Mouse (Mus musculus) CH12.LX (cell line): ENCODE measurements around the gene Vps36. TPM values are rescaled to one million over a fixed set of nuclear protein-coding genes. Genes with fewer than 3 reads are reported as not detected.

ENCODE experiments used
- DNase-seq: peaks from one replicate; pipeline ENCODE4 v3.0.0-alpha.2; 2013; ENCODE audit errors: extremely low read depth
- H3K27ac ChIP-seq: 2 replicates; pipeline ENCODE4 v1.5.1; 2012; ENCODE audit warnings: low read depth, mild to moderate bottlenecking, control low read depth, moderate library complexity; ENCODE audit not compliant: insufficient read depth
- H3K27me3 ChIP-seq: replicated peaks from 2 replicates; pipeline ENCODE3; 2012; ENCODE audit warnings: inconsistent platforms
- H3K36me3 ChIP-seq, 2 experiments: replicated peaks in 1 of 2; 2 replicates each; pipeline versions ENCODE3 to v1.6.1; 2012; ENCODE audit warnings: inconsistent platforms in 1 of 2, low read length in 1 of 2, mild to moderate bottlenecking in 1 of 2, mixed read lengths in 1 of 2, moderate library complexity in 1 of 2; ENCODE audit not compliant: control insufficient read depth in 1 of 2, insufficient read depth in 1 of 2
- H3K4me1 ChIP-seq, 2 experiments: 2 replicates each; pipeline ENCODE4 v1.6.1; 2012; ENCODE audit warnings: inconsistent platforms in 1 of 2, moderate library complexity in 1 of 2; ENCODE audit not compliant: insufficient read depth in 2 of 2, control insufficient read depth in 1 of 2
- H3K4me2 ChIP-seq: 2 replicates; pipeline ENCODE4 v1.6.1; 2012; ENCODE audit warnings: low read depth, mild to moderate bottlenecking, control low read depth; ENCODE audit not compliant: poor library complexity, insufficient read depth, severe bottlenecking
- H3K4me3 ChIP-seq, 3 experiments: fragments of 150-350 bp in 1 of 3; sonication (generic) in 1 of 3; replicated peaks in 1 of 3; 2 replicates each; pipeline versions ENCODE3 to v1.5.1; 2011 to 2012; ENCODE audit warnings: low read depth in 2 of 3, low read length in 2 of 3, mild to moderate bottlenecking in 2 of 3, moderate library complexity in 2 of 3, control low read depth in 1 of 3, improper control_type of control experiment in 1 of 3, inconsistent platforms in 1 of 3, mixed read lengths in 1 of 3; ENCODE audit not compliant: poor library complexity in 1 of 3
- H3K79me2 ChIP-seq: replicated peaks from 2 replicates; pipeline ENCODE4 v1.6.1; 2012; ENCODE audit warnings: mild to moderate bottlenecking, moderate library complexity; ENCODE audit not compliant: control insufficient read depth, poor library complexity, insufficient read depth, severe bottlenecking; ENCODE audit errors: extremely low read depth
- H3K9ac ChIP-seq: 2 replicates; pipeline ENCODE4 v1.6.1; 2012; ENCODE audit warnings: low read depth, mild to moderate bottlenecking, control low read depth, moderate library complexity; ENCODE audit not compliant: insufficient read depth
- H3K9me3 ChIP-seq: replicated peaks from 2 replicates; pipeline ENCODE3; 2012; ENCODE audit warnings: low read length, inconsistent platforms, mixed read lengths
- CHD2 ChIP-seq: IDR thresholded peaks from 2 replicates; pipeline ENCODE4 v1.6.1; 2011; ENCODE audit warnings: low read length, improper control_type of control experiment
- CTCF ChIP-seq, 2 experiments: IDR thresholded peaks in 1 of 2; conservative IDR thresholded peaks in 1 of 2; 2 replicates each; pipeline ENCODE4 v1.5.1; 2011 to 2012; ENCODE audit warnings: low read depth in 2 of 2, low read length in 2 of 2, improper control_type of control experiment in 1 of 2, inconsistent platforms in 1 of 2, mild to moderate bottlenecking in 1 of 2, moderate library complexity in 1 of 2
- E2F4 ChIP-seq: IDR thresholded peaks from 2 replicates; pipeline ENCODE4 v1.6.1; 2011; ENCODE audit warnings: low read depth, low read length, improper control_type of control experiment; ENCODE audit not compliant: insufficient replicate concordance
- EP300 ChIP-seq: IDR thresholded peaks from 2 replicates; pipeline ENCODE4 v1.6.1; 2011; ENCODE audit warnings: low read length, improper control_type of control experiment
- ETS1 ChIP-seq: conservative IDR thresholded peaks from 2 replicates; pipeline ENCODE4 v1.6.1; 2012; ENCODE audit warnings: low read depth, mild to moderate bottlenecking, inconsistent platforms, low read length, improper control_type of control experiment, moderate library complexity
- GABPA ChIP-seq: IDR thresholded peaks from 2 replicates; pipeline ENCODE4 v1.6.1; 2012; ENCODE audit warnings: low read depth, low read length, improper control_type of control experiment, inconsistent platforms; ENCODE audit not compliant: insufficient replicate concordance
- HCFC1 ChIP-seq: IDR thresholded peaks from 2 replicates; pipeline ENCODE4 v1.6.1; 2012; ENCODE audit warnings: low read depth, mild to moderate bottlenecking, inconsistent platforms, low read length, improper control_type of control experiment
- JUN ChIP-seq: IDR thresholded peaks from 2 replicates; pipeline ENCODE4 v1.6.1; 2011; ENCODE audit warnings: low read depth, mild to moderate bottlenecking, low read length, improper control_type of control experiment, moderate library complexity; ENCODE audit not compliant: insufficient read depth
- JUND ChIP-seq: conservative IDR thresholded peaks from 2 replicates; pipeline ENCODE4 v1.6.1; 2011; ENCODE audit warnings: low read depth, low read length, improper control_type of control experiment
- KAT2A ChIP-seq: IDR thresholded peaks from 2 replicates; pipeline ENCODE4 v1.6.1; 2012; ENCODE audit warnings: low read length, improper control_type of control experiment, inconsistent platforms; ENCODE audit not compliant: insufficient replicate concordance
- MAX ChIP-seq: IDR thresholded peaks from 2 replicates; pipeline ENCODE4 v1.6.1; 2011; ENCODE audit warnings: low read length, improper control_type of control experiment
- MAZ ChIP-seq: IDR thresholded peaks from 2 replicates; pipeline ENCODE4 v1.6.1; 2012; ENCODE audit warnings: low read depth, mild to moderate bottlenecking, inconsistent platforms, low read length, improper control_type of control experiment, moderate library complexity
- NRF1 ChIP-seq: IDR thresholded peaks from 2 replicates; pipeline ENCODE4 v1.6.1; 2014; ENCODE audit warnings: low read depth, mild to moderate bottlenecking, inconsistent platforms, low read length, improper control_type of control experiment, moderate library complexity
- PAX5 ChIP-seq: IDR thresholded peaks from 2 replicates; pipeline ENCODE4 v1.6.1; 2012; ENCODE audit warnings: low read length, inconsistent platforms, mixed read lengths
- POLR2AphosphoS2 ChIP-seq: IDR thresholded peaks from 2 replicates; pipeline ENCODE4 v1.6.1; 2011; ENCODE audit warnings: low read depth, low read length, improper control_type of control experiment
- SIN3A ChIP-seq: IDR thresholded peaks from 2 replicates; pipeline ENCODE4 v1.6.1; 2012; ENCODE audit warnings: low read length, improper control_type of control experiment, inconsistent platforms
- SMC3 ChIP-seq: IDR thresholded peaks from 2 replicates; pipeline ENCODE4 v1.6.1; 2011; ENCODE audit warnings: low read depth, low read length, improper control_type of control experiment
- UBTF ChIP-seq: IDR thresholded peaks from 2 replicates; pipeline ENCODE4 v1.6.1; 2012; ENCODE audit warnings: low read depth, mild to moderate bottlenecking, inconsistent platforms, low read length, improper control_type of control experiment, moderate library complexity
- ZC3H11A ChIP-seq: IDR thresholded peaks from 2 replicates; pipeline ENCODE4 v1.6.1; 2012; ENCODE audit warnings: low read depth, mild to moderate bottlenecking, inconsistent platforms, low read length, improper control_type of control experiment
- ZMIZ1 ChIP-seq: IDR thresholded peaks from 2 replicates; pipeline ENCODE4 v1.6.1; 2012; ENCODE audit warnings: low read depth, mild to moderate bottlenecking, inconsistent platforms, low read length, improper control_type of control experiment
- ZNF384 ChIP-seq: IDR thresholded peaks from 2 replicates; pipeline ENCODE4 v1.6.1; 2012; ENCODE audit warnings: low read depth, low read length, improper control_type of control experiment, inconsistent platforms
- dilution Hi-C: fragments of 300-500 bp; cut with MboI; formaldehyde crosslinking; loops from 2 replicates; pipeline ENCODE4 v1.14.3; 2020; ENCODE audit warnings: low sequenced_read_pairs; ENCODE audit not compliant: extremely low pct_unique_long_range_greater_than_20kb, extremely low pct_ligation_motif_present
- in situ Hi-C: fragments of 300-500 bp; cut with MboI; formaldehyde crosslinking; loops from 3 replicates; pipeline ENCODE4 v1.14.3; 2019; ENCODE audit warnings: low sequenced_read_pairs, low pct_ligation_motif_present, low pct_unique_long_range_greater_than_20kb, mixed read lengths
- polyA plus RNA-seq: library from polyadenylated mRNA; unstranded; fragments of >175 nt; gene quantifications from 2 replicates; pipeline ENCODE4 v1.2.1, GENCODE M21; 2012; ENCODE audit warnings: low read depth; ENCODE audit not compliant: insufficient read length
- total RNA-seq, 2 experiments: library from RNA; depleted of rRNA; stranded (reverse); fragments of 300-350 nt in 1 of 2; fragments of >200 nt in 1 of 2; gene quantifications; 2 replicates each; pipeline ENCODE4 v1.2.3; 2012 to 2014

Vps36 gene
- total and polyA plus RNA-seq, 3 experiments = 17.8 to 43.1 (median 24.7) TPM

- H3K4me3 ChIP-seq = no peak overlapping the region
- TF ChIP-seq ZC3H11A (no peak), EP300 (no peak), E2F4 (no peak)
- in situ Hi-C loops (no loop called here), dilution Hi-C loops (no loop called here)
- H3K36me3 ChIP-seq = peaks cover 0 to 66% of the 10 kb centered on the region in 2 experiments
- H3K4me1 ChIP-seq = no peaks in the 10 kb centered on the region
- no peaks in the 10 kb centered on the region for H3K9me3 ChIP-seq
- H3K27ac ChIP-seq = no peak overlapping the region
- H3K27me3 ChIP-seq = no peaks in the 10 kb centered on the region
- DNase-seq = no peak
- no peaks in the 10 kb centered on the region for H3K79me2 ChIP-seq
- no peak overlapping the region for H3K9ac ChIP-seq
- no peak overlapping the region for H3K4me2 ChIP-seq
Measured at GRCm38 (mm10) chr8:22143764-22144491, 48.7 kb upstream of the Vps36 start.

- no peak overlapping the region for H3K9ac ChIP-seq
- DNase-seq = no peak
- dilution Hi-C loops (no loop called here), in situ Hi-C loops (no loop called here)
- TF ChIP-seq JUN (no peak), ZC3H11A (no peak), MAX (no peak), SIN3A (no peak), ZNF384 (no peak), KAT2A (no peak), SMC3 (no peak), CHD2 (no peak), UBTF (no peak), MAZ (no peak), ZMIZ1 (no peak), HCFC1 (no peak), PAX5 (no peak), GABPA (no peak), NRF1 (no peak), JUND (no peak), ETS1 (no peak), CTCF (conservative IDR thresholded peaks at IDR 0.05 in 1 of 2, IDR thresholded peaks at IDR 0.05 in 1 of 2; ENCODE audit: low read depth in 2 of 2, low read length in 2 of 2) (no peak), EP300 (no peak), POLR2AphosphoS2 (no peak)
- no peak overlapping the region for H3K4me2 ChIP-seq
- H3K4me1 ChIP-seq = no peaks in the 10 kb centered on the region
- peaks cover 0 to 71% of the 10 kb centered on the region in 2 experiments for H3K36me3 ChIP-seq
- no peak overlapping the region for H3K4me3 ChIP-seq
- H3K27me3 ChIP-seq = no peaks in the 10 kb centered on the region
- H3K79me2 ChIP-seq = no peaks in the 10 kb centered on the region
- no peaks in the 10 kb centered on the region for H3K9me3 ChIP-seq
- H3K27ac ChIP-seq = no peak overlapping the region
Measured at GRCm38 (mm10) chr8:22145831-22146230, 46.8 kb upstream of the Vps36 start.
